Mouse (Mus musculus) megakaryocyte-erythroid progenitor cell, adult 5 weeks (primary cell): ENCODE results near the gene Flt1. TPM values are rescaled to one million over a fixed set of nuclear protein-coding genes. Genes with fewer than 3 reads are reported as not detected.

ENCODE experiments used
- polyA plus RNA-seq: library from polyadenylated mRNA; stranded (reverse); fragments of >175 nt; gene quantifications from 2 replicates; pipeline ENCODE4 v1.2.3, GENCODE M21; 2012

The Flt1 gene
- 0.17 and 0.33 TPM in 2 replicates for polyA plus RNA-seq

GRCm38 (mm10) chr5:147725831-147726700 is at the start of gene Flt1:
TSS of gene Flt1 (minus strand) at chr5:147726011.

Other genes with a start within 250 kb of the Flt1 start
- 14.8 and 15.5 TPM in 2 replicates for gene Pomp, start 134.4 kb upstream of the Flt1 start, polyA plus RNA-seq
- 3.0 and 5.9 TPM in 2 replicates for gene Slc46a3, start 168.8 kb upstream of the Flt1 start, polyA plus RNA-seq
- gene Mtus2, start 231.3 kb upstream of the Flt1 start, polyA plus RNA-seq = 0.39 and 0.47 TPM in 2 replicates